Mouse (Mus musculus) CH12.LX (cell line): ENCODE data around the gene Epb41. TPM values are rescaled to one million over a fixed set of nuclear protein-coding genes. Genes with fewer than 3 reads are reported as not detected.

Experiments
- DNase-seq: peaks from one replicate; pipeline ENCODE4 v3.0.0-alpha.2; 2013; ENCODE audit errors: extremely low read depth
- H3K27ac ChIP-seq: 2 replicates; pipeline ENCODE4 v1.5.1; 2012; ENCODE audit warnings: low read depth, mild to moderate bottlenecking, control low read depth, moderate library complexity; ENCODE audit not compliant: insufficient read depth
- H3K27me3 ChIP-seq: replicated peaks from 2 replicates; pipeline ENCODE3; 2012; ENCODE audit warnings: inconsistent platforms
- H3K36me3 ChIP-seq, 2 experiments: replicated peaks in 1 of 2; 2 replicates each; pipeline versions ENCODE3 to v1.6.1; 2012; ENCODE audit warnings: inconsistent platforms in 1 of 2, low read length in 1 of 2, mild to moderate bottlenecking in 1 of 2, mixed read lengths in 1 of 2, moderate library complexity in 1 of 2; ENCODE audit not compliant: control insufficient read depth in 1 of 2, insufficient read depth in 1 of 2
- H3K4me1 ChIP-seq, 2 experiments: 2 replicates each; pipeline ENCODE4 v1.6.1; 2012; ENCODE audit warnings: inconsistent platforms in 1 of 2, moderate library complexity in 1 of 2; ENCODE audit not compliant: insufficient read depth in 2 of 2, control insufficient read depth in 1 of 2
- H3K4me2 ChIP-seq: 2 replicates; pipeline ENCODE4 v1.6.1; 2012; ENCODE audit warnings: low read depth, mild to moderate bottlenecking, control low read depth; ENCODE audit not compliant: poor library complexity, insufficient read depth, severe bottlenecking
- H3K4me3 ChIP-seq, 3 experiments: fragments of 150-350 bp in 1 of 3; sonication (generic) in 1 of 3; replicated peaks in 1 of 3; 2 replicates each; pipeline versions ENCODE3 to v1.5.1; 2011 to 2012; ENCODE audit warnings: low read depth in 2 of 3, low read length in 2 of 3, mild to moderate bottlenecking in 2 of 3, moderate library complexity in 2 of 3, control low read depth in 1 of 3, improper control_type of control experiment in 1 of 3, inconsistent platforms in 1 of 3, mixed read lengths in 1 of 3; ENCODE audit not compliant: poor library complexity in 1 of 3
- H3K79me2 ChIP-seq: replicated peaks from 2 replicates; pipeline ENCODE4 v1.6.1; 2012; ENCODE audit warnings: mild to moderate bottlenecking, moderate library complexity; ENCODE audit not compliant: control insufficient read depth, poor library complexity, insufficient read depth, severe bottlenecking; ENCODE audit errors: extremely low read depth
- H3K9ac ChIP-seq: 2 replicates; pipeline ENCODE4 v1.6.1; 2012; ENCODE audit warnings: low read depth, mild to moderate bottlenecking, control low read depth, moderate library complexity; ENCODE audit not compliant: insufficient read depth
- H3K9me3 ChIP-seq: replicated peaks from 2 replicates; pipeline ENCODE3; 2012; ENCODE audit warnings: low read length, inconsistent platforms, mixed read lengths
- CHD1 ChIP-seq: IDR thresholded peaks from 2 replicates; pipeline ENCODE4 v1.6.1; 2012; ENCODE audit warnings: low read depth, low read length, improper control_type of control experiment, inconsistent platforms
- CHD2 ChIP-seq: IDR thresholded peaks from 2 replicates; pipeline ENCODE4 v1.6.1; 2011; ENCODE audit warnings: low read length, improper control_type of control experiment
- EP300 ChIP-seq: IDR thresholded peaks from 2 replicates; pipeline ENCODE4 v1.6.1; 2011; ENCODE audit warnings: low read length, improper control_type of control experiment
- GABPA ChIP-seq: IDR thresholded peaks from 2 replicates; pipeline ENCODE4 v1.6.1; 2012; ENCODE audit warnings: low read depth, low read length, improper control_type of control experiment, inconsistent platforms; ENCODE audit not compliant: insufficient replicate concordance
- HCFC1 ChIP-seq: IDR thresholded peaks from 2 replicates; pipeline ENCODE4 v1.6.1; 2012; ENCODE audit warnings: low read depth, mild to moderate bottlenecking, inconsistent platforms, low read length, improper control_type of control experiment
- IRF4 ChIP-seq: IDR thresholded peaks from 2 replicates; pipeline ENCODE4 v1.6.1; 2014; ENCODE audit warnings: low read depth, mild to moderate bottlenecking, inconsistent platforms, low read length, improper control_type of control experiment
- JUN ChIP-seq: IDR thresholded peaks from 2 replicates; pipeline ENCODE4 v1.6.1; 2011; ENCODE audit warnings: low read depth, mild to moderate bottlenecking, low read length, improper control_type of control experiment, moderate library complexity; ENCODE audit not compliant: insufficient read depth
- MAFK ChIP-seq: IDR thresholded peaks from 2 replicates; pipeline ENCODE4 v1.6.1; 2011; ENCODE audit warnings: low read length, improper control_type of control experiment; ENCODE audit not compliant: insufficient replicate concordance
- MAZ ChIP-seq: IDR thresholded peaks from 2 replicates; pipeline ENCODE4 v1.6.1; 2012; ENCODE audit warnings: low read depth, mild to moderate bottlenecking, inconsistent platforms, low read length, improper control_type of control experiment, moderate library complexity
- MXI1 ChIP-seq: IDR thresholded peaks from 2 replicates; pipeline ENCODE4 v1.6.1; 2011; ENCODE audit warnings: mild to moderate bottlenecking, low read depth, low read length, improper control_type of control experiment
- MYC ChIP-seq: IDR thresholded peaks from 2 replicates; pipeline ENCODE4 v1.6.1; 2011; ENCODE audit warnings: low read depth, mild to moderate bottlenecking, improper control_type of control experiment, low read length
- NELFE ChIP-seq: IDR thresholded peaks from 2 replicates; pipeline ENCODE4 v1.6.1; 2011; ENCODE audit warnings: low read depth, low read length, improper control_type of control experiment
- PAX5 ChIP-seq: IDR thresholded peaks from 2 replicates; pipeline ENCODE4 v1.6.1; 2012; ENCODE audit warnings: low read length, inconsistent platforms, mixed read lengths
- POLR2A ChIP-seq: IDR thresholded peaks from 2 replicates; pipeline ENCODE4 v1.6.1; 2011; ENCODE audit warnings: low read depth, mild to moderate bottlenecking, improper control_type of control experiment, low read length
- SIN3A ChIP-seq: IDR thresholded peaks from 2 replicates; pipeline ENCODE4 v1.6.1; 2012; ENCODE audit warnings: low read length, improper control_type of control experiment, inconsistent platforms
- SMC3 ChIP-seq: IDR thresholded peaks from 2 replicates; pipeline ENCODE4 v1.6.1; 2011; ENCODE audit warnings: low read depth, low read length, improper control_type of control experiment
- TCF12 ChIP-seq: IDR thresholded peaks from 2 replicates; pipeline ENCODE4 v1.6.1; 2014; ENCODE audit warnings: low read depth, mild to moderate bottlenecking, inconsistent platforms, low read length, improper control_type of control experiment
- USF2 ChIP-seq: conservative IDR thresholded peaks from 2 replicates; pipeline ENCODE4 v1.6.1; 2011; ENCODE audit warnings: low read depth, low read length, improper control_type of control experiment
- ZKSCAN1 ChIP-seq: IDR thresholded peaks from 2 replicates; pipeline ENCODE4 v1.6.1; 2012; ENCODE audit warnings: low read depth, inconsistent platforms, low read length, improper control_type of control experiment, borderline replicate concordance
- dilution Hi-C: fragments of 300-500 bp; cut with MboI; formaldehyde crosslinking; loops from 2 replicates; pipeline ENCODE4 v1.14.3; 2020; ENCODE audit warnings: low sequenced_read_pairs; ENCODE audit not compliant: extremely low pct_unique_long_range_greater_than_20kb, extremely low pct_ligation_motif_present
- in situ Hi-C: fragments of 300-500 bp; cut with MboI; formaldehyde crosslinking; loops from 3 replicates; pipeline ENCODE4 v1.14.3; 2019; ENCODE audit warnings: low sequenced_read_pairs, low pct_ligation_motif_present, low pct_unique_long_range_greater_than_20kb, mixed read lengths
- polyA plus RNA-seq: library from polyadenylated mRNA; unstranded; fragments of >175 nt; gene quantifications from 2 replicates; pipeline ENCODE4 v1.2.1, GENCODE M21; 2012; ENCODE audit warnings: low read depth; ENCODE audit not compliant: insufficient read length
- total RNA-seq, 2 experiments: library from RNA; depleted of rRNA; stranded (reverse); fragments of 300-350 nt in 1 of 2; fragments of >200 nt in 1 of 2; gene quantifications; 2 replicates each; pipeline ENCODE4 v1.2.3; 2012 to 2014

Gene Epb41
- total and polyA plus RNA-seq, 3 experiments: 7.1 to 21.6 (median 10.0) TPM

DNA sequence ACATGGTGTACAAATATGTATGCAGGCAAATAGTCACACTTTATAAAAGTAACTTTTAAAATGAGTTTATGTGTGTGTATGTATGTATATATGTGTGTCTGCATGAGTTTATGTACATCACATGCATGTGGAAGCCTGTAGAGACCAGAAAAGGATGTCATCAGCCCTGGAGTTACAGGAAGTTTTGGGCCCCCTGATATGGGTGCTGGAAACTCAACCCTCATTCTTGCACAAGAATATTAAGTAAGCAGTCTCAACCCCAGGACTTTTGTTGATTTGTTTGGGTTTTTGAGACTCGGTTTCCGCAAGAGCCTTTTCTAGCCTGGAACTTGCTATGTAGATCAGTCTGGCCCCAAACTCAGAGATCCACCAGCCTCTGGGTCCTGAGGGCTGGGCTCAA, 15.6 kb downstream of the Epb41 start:
- Histone ChIP-seq H3K27me3 (no peaks in the 10 kb centered on the region), H3K79me2 (no peaks in the 10 kb centered on the region; the same call in 1 of the 2 replicates), H3K4me3 (no peak overlapping the region), H3K9ac (no peak overlapping the region), H3K27ac (no peak overlapping the region), H3K9me3 (no peaks in the 10 kb centered on the region), H3K4me1 (no peaks in the 10 kb centered on the region), H3K4me2 (no peak overlapping the region), H3K36me3 (peaks cover 0 to 4% of the 10 kb centered on the region in 2 experiments)
- dilution Hi-C loops (no loop called here), in situ Hi-C loops (no loop called here)
- no peak for DNase-seq
- TF ChIP-seq CHD2: no peak
- no peak for TF ChIP-seq MAFK
- no peak for TF ChIP-seq USF2
- no peak for TF ChIP-seq EP300
- no peak for TF ChIP-seq SIN3A
- TF ChIP-seq POLR2A: no peak
- TF ChIP-seq IRF4: no peak
- TF ChIP-seq HCFC1: no peak
- no peak for TF ChIP-seq MYC
- TF ChIP-seq MXI1: no peak
- TF ChIP-seq NELFE: no peak
- TF ChIP-seq MAZ: no peak
- no peak for TF ChIP-seq CHD1
- TF ChIP-seq TCF12: no peak
- TF ChIP-seq JUN: no peak

DNA sequence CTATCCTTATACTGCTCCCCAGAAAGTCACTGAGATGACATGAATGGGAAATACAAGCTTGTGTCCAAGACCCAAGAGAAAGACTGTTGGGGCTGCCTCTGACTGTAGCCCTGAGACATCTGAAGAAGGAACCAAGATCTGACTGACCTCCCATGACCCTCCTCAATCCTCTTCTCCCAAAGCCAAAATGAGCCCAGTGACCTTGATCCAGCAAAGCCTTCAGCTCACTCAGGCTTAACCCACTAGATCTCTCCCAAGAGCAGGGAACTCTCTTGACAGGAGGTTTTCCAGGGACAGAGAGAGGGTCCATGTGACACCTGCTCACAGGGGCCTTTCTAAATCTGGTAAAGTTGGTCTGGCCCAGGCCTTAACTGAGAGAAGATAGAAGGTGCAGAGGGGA, 17.8 kb downstream of the Epb41 start:
- no peak overlapping the region for H3K4me3 ChIP-seq
- dilution Hi-C loops (no loop called here), in situ Hi-C loops (no loop called here)
- DNase-seq: no peak
- no peaks in the 10 kb centered on the region; the same call in 1 of the 2 replicates for H3K79me2 ChIP-seq
- no peak for TF ChIP-seq PAX5
- TF ChIP-seq SMC3: no peak
- TF ChIP-seq GABPA: no peak
- TF ChIP-seq ZKSCAN1: no peak
- no peak for TF ChIP-seq NELFE
- no peaks in the 10 kb centered on the region for H3K27me3 ChIP-seq
- H3K36me3 ChIP-seq: peaks cover 0 to 2% of the 10 kb centered on the region in 2 experiments
- no peak overlapping the region for H3K4me2 ChIP-seq
- no peaks in the 10 kb centered on the region for H3K4me1 ChIP-seq
- no peaks in the 10 kb centered on the region for H3K9me3 ChIP-seq
- no peak overlapping the region for H3K27ac ChIP-seq
- H3K9ac ChIP-seq: no peak overlapping the region
